Mouse (Mus musculus): ENCODE results near the gene Plxna4. TPM values are rescaled to one million over a fixed set of nuclear protein-coding genes. Genes with fewer than 3 reads are reported as not detected.
A peak's percentile ranks its signal among the peaks of the same experiment; 100 is the strongest.

The Plxna4 gene
- 2.2 and 2.3 TPM in 2 replicates for polyA plus RNA-seq (2015; fragmentation: Nextera tagmentation; extraction: Ambion mirVana)

GRCm38 (mm10) chr6:32588056-32588671 is at the start of gene Plxna4:
Plxna4 (minus strand) TSS chr6:32588192.
- Histone ChIP-seq H3K9ac (peak within 1 kb of the TSS; percentile 54), H3K9me3 (no peaks in the 10 kb centered on the region), H3K4me1 (replicated peaks) (peaks cover 15% of the 10 kb centered on the region), H3K27me3 (replicated peaks) (peaks cover 87% of the 10 kb centered on the region), H3K27ac (0 out of 2 replicates have a peak within 1 kb of the TSS, but pooled peaks have one; percentile 9), H3K4me3 (replicated peaks) (peak within 1 kb of the TSS; percentile 65), H3K4me2 (replicated peaks) (peak within 1 kb of the TSS; percentile 100), H3K36me3 (no peaks in the 10 kb centered on the region)
- WGBS, result under 1% methylated on average over 34 of the region's 55 CpGs
- ATAC-seq, result peak; percentile 79

GRCm38 (mm10) chr6:32637568-32638183 is 49.7 kb upstream of the Plxna4 start:
- no peaks in the 10 kb centered on the region for H3K4me1 ChIP-seq (replicated peaks)
- no peaks in the 10 kb centered on the region for H3K27me3 ChIP-seq (replicated peaks)
- no peak for ATAC-seq
- 80% methylated on average over 6 of the region's 6 CpGs for WGBS
- no peaks in the 10 kb centered on the region for H3K9me3 ChIP-seq
- no peaks in the 10 kb centered on the region for H3K36me3 ChIP-seq
- H3K4me2 ChIP-seq (replicated peaks), result no peak overlapping the region
- no peak overlapping the region for H3K27ac ChIP-seq
- no peak overlapping the region for H3K9ac ChIP-seq
- no peak overlapping the region for H3K4me3 ChIP-seq (replicated peaks)

GRCm38 (mm10) chr6:32610712-32611111 is 22.7 kb upstream of the Plxna4 start:
- no peak overlapping the region for H3K4me3 ChIP-seq (replicated peaks)
- ATAC-seq, result no peak
- no peak overlapping the region for H3K9ac ChIP-seq
- no peaks in the 10 kb centered on the region for H3K9me3 ChIP-seq
- no peaks in the 10 kb centered on the region for H3K36me3 ChIP-seq
- H3K4me2 ChIP-seq (replicated peaks), result no peak overlapping the region
- no peaks in the 10 kb centered on the region for H3K27me3 ChIP-seq (replicated peaks)
- H3K4me1 ChIP-seq (replicated peaks), result no peaks in the 10 kb centered on the region
- no peak overlapping the region for H3K27ac ChIP-seq

- Histone ChIP-seq H3K27ac (no peak overlapping the region), H3K4me2 (replicated peaks) (no peak overlapping the region), H3K4me1 (replicated peaks) (no peaks in the 10 kb centered on the region), H3K9me3 (no peaks in the 10 kb centered on the region), H3K9ac (no peak overlapping the region), H3K4me3 (replicated peaks) (no peak overlapping the region), H3K36me3 (no peaks in the 10 kb centered on the region), H3K27me3 (replicated peaks) (no peaks in the 10 kb centered on the region)
- no peak for ATAC-seq
- WGBS, result 34% methylated on average over 3 of the region's 3 CpGs
Observed at GRCm38 (mm10) chr6:32606787-32607186, 18.8 kb upstream of the Plxna4 start.

- no peak overlapping the region for H3K27ac ChIP-seq
- H3K27me3 ChIP-seq (replicated peaks), result no peaks in the 10 kb centered on the region
- no peak overlapping the region for H3K9ac ChIP-seq
- 26% methylated on average over 3 of the region's 3 CpGs for WGBS
- H3K36me3 ChIP-seq, result no peaks in the 10 kb centered on the region
- no peak overlapping the region for H3K4me2 ChIP-seq (replicated peaks)
- no peak for ATAC-seq
- H3K4me1 ChIP-seq (replicated peaks), result no peaks in the 10 kb centered on the region
- no peaks in the 10 kb centered on the region for H3K9me3 ChIP-seq
- no peak overlapping the region for H3K4me3 ChIP-seq (replicated peaks)
Observed at GRCm38 (mm10) chr6:32605581-32605980, 17.6 kb upstream of the Plxna4 start.

- 84% methylated on average over 4 of the region's 4 CpGs for WGBS
Observed at GRCm38 (mm10) chr6:32604901-32605300, 16.9 kb upstream of the Plxna4 start.

GRCm38 (mm10) chr6:32602130-32602529 is 14.1 kb upstream of the Plxna4 start:
- no peak for ATAC-seq
- Histone ChIP-seq H3K9ac (no peak overlapping the region), H3K9me3 (no peaks in the 10 kb centered on the region), H3K4me1 (replicated peaks) (no peaks in the 10 kb centered on the region), H3K36me3 (no peaks in the 10 kb centered on the region), H3K27me3 (replicated peaks) (no peaks in the 10 kb centered on the region), H3K27ac (no peak overlapping the region), H3K4me2 (replicated peaks) (no peak overlapping the region), H3K4me3 (replicated peaks) (no peak overlapping the region)
- WGBS, result 86% methylated on average over 2 of the region's 2 CpGs

More at GRCm38 (mm10) chr6:32604901-32605300, 16.9 kb upstream of the Plxna4 start:
- Histone ChIP-seq H3K27ac (no peak overlapping the region), H3K4me2 (replicated peaks) (no peak overlapping the region), H3K4me3 (replicated peaks) (no peak overlapping the region), H3K27me3 (replicated peaks) (no peaks in the 10 kb centered on the region), H3K9me3 (no peaks in the 10 kb centered on the region), H3K36me3 (no peaks in the 10 kb centered on the region), H3K4me1 (replicated peaks) (no peaks in the 10 kb centered on the region), H3K9ac (no peak overlapping the region)
- no peak for ATAC-seq

- no peak for ATAC-seq
- WGBS, result 67% methylated on average over 2 of the region's 2 CpGs
Observed at GRCm38 (mm10) chr6:32601306-32601705, 13.3 kb upstream of the Plxna4 start.

GRCm38 (mm10) chr6:32595591-32595990 is 7.6 kb upstream of the Plxna4 start:
- Histone ChIP-seq H3K4me3 (replicated peaks) (no peak overlapping the region), H3K27ac (no peak overlapping the region), H3K9me3 (no peaks in the 10 kb centered on the region), H3K27me3 (replicated peaks) (peaks cover 27% of the 10 kb centered on the region), H3K9ac (no peak overlapping the region), H3K4me2 (replicated peaks) (no peak overlapping the region), H3K36me3 (no peaks in the 10 kb centered on the region), H3K4me1 (replicated peaks) (no peaks in the 10 kb centered on the region)
- ATAC-seq, result no peak
- 50% methylated on average over 3 of the region's 3 CpGs for WGBS

More at GRCm38 (mm10) chr6:32601306-32601705, 13.3 kb upstream of the Plxna4 start:
- Histone ChIP-seq H3K36me3 (no peaks in the 10 kb centered on the region), H3K27ac (no peak overlapping the region), H3K9me3 (no peaks in the 10 kb centered on the region), H3K9ac (no peak overlapping the region), H3K4me3 (replicated peaks) (no peak overlapping the region), H3K4me2 (replicated peaks) (no peak overlapping the region), H3K27me3 (replicated peaks) (no peaks in the 10 kb centered on the region), H3K4me1 (replicated peaks) (no peaks in the 10 kb centered on the region)

GRCm38 (mm10) chr6:32590979-32591758 is 3.2 kb upstream of the Plxna4 start:
- Histone ChIP-seq H3K27me3 (replicated peaks) (peaks cover 67% of the 10 kb centered on the region), H3K4me1 (replicated peaks) (peaks cover 15% of the 10 kb centered on the region), H3K4me2 (replicated peaks) (no peak overlapping the region), H3K36me3 (no peaks in the 10 kb centered on the region), H3K9ac (no peak overlapping the region), H3K4me3 (replicated peaks) (no peak overlapping the region), H3K9me3 (no peaks in the 10 kb centered on the region), H3K27ac (no peak overlapping the region)
- no peak for ATAC-seq
- 30% methylated on average over 13 of the region's 13 CpGs for WGBS

GRCm38 (mm10) chr6:32589632-32590031 is 1.6 kb upstream of the Plxna4 start:
- Histone ChIP-seq H3K27me3 (replicated peaks) (peaks cover 80% of the 10 kb centered on the region), H3K4me1 (replicated peaks) (peaks cover 15% of the 10 kb centered on the region), H3K9ac (no peak overlapping the region), H3K4me3 (replicated peaks) (no peak overlapping the region), H3K9me3 (no peaks in the 10 kb centered on the region), H3K4me2 (replicated peaks) (no peak overlapping the region), H3K27ac (no peak overlapping the region), H3K36me3 (no peaks in the 10 kb centered on the region)
- 54% methylated on average over 4 of the region's 4 CpGs for WGBS
- no peak for ATAC-seq

GRCm38 (mm10) chr6:32587136-32588009 is 619 bp downstream of the Plxna4 start:
- H3K27me3 ChIP-seq (replicated peaks), result peaks cover 86% of the 10 kb centered on the region
- peak overlapping the region; percentile 54 for H3K9ac ChIP-seq
- peak; percentile 26 for ATAC-seq
- H3K4me2 ChIP-seq (replicated peaks), result peak overlapping the region; percentile 100
- 0 out of 2 replicates have a peak overlapping the region, but pooled peaks have one; percentile 9 for H3K27ac ChIP-seq
- H3K9me3 ChIP-seq, result no peaks in the 10 kb centered on the region
- H3K36me3 ChIP-seq, result no peaks in the 10 kb centered on the region
- WGBS, result under 1% methylated on average over 79 of the region's 82 CpGs
- H3K4me3 ChIP-seq (replicated peaks), result peak overlapping the region; percentile 65
- H3K4me1 ChIP-seq (replicated peaks), result peaks cover 15% of the 10 kb centered on the region

Measured in intestine, embryonic 15.5 days (tissue).